Mouse (Mus musculus) C3H10T1/2 (cell line): ENCODE data around the gene Racgap1. TPM values are rescaled to one million over a fixed set of nuclear protein-coding genes. Genes with fewer than 3 reads are reported as not detected.

ENCODE experiments used
- polyA plus RNA-seq, 2 experiments: library from polyadenylated mRNA; unstranded; fragments of >200 nt; fragmentation: generic; extraction: Trizol; gene quantifications; one replicate each; pipeline ENCODE4 v1.2.1; 2012; ENCODE audit warnings: missing spikeins in 2 of 2

Gene Racgap1
- polyA plus RNA-seq: 100 to 1,000 TPM in 1 of 2 experiments, 10 to 100 TPM in 1; 60.2 to 163 TPM

DNA sequence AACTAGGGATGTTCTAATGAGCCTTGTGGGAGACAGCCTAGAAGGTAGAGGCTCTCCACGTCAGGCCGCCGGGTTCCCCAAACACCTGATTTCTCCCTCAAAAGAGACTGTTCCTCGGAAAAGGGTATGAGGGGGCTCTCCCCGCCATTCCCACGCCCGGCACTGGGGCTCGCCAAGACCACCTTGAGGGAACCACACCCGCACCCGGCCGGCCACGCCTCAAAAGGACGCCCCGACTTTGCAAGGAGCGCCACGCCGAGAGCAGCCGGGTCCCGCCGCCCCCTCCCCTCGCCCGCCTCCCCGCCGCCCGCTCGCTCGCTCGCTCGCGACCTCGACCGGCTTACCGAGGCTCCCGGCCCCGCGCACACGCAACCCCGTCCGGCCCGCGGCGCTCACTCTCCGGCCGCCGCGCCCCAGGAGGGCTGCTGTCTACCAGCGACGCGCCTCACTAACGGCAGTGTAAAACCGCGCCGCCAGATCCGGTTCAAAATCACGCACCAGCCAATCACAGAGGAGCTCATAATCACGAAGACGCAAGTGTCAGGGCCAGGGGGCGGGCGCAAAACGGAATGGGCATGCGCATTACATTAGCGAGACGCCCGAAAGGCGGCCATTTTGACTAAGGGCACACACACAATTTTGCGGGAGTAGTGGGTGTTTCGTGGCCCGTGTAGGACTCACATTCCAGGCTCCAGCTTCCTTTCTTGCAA lies at the start of gene Racgap1:
TSS of gene Racgap1 (minus strand) at position 494 of the 710 bp plus-strand sequence.

DNA sequence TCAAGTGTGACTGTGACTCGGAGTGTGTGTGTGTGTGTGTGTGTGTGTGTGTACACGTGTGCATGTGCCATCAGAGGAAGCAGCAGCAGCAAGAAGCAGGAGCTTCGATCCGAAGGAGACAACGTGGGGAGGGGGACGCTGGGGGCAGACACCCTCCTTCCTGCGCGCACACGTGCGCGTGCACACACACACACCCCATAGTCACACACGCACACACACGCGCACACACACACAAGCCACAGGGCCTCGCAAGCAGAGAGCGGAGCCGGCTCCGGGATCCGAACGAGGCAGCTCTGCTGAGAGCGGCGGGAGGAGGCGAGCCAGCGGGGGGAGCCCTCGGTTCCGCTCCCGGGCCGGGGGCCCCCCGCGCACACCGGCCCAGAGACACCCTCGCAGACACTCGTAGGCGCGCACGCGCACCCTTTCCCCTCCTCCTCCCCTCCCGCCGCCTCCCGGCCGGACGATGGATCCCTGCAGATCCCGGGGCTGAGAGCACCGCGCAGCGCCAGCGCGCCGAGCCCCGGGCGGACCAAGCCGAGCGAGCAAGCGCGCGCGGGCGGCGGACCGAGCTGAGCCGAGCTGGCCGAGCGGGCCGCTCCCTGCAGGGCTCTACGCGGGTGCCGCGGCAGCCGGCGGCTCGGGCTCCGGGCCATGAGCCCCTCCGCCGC lies 18.8 kb upstream of the Racgap1 start, which contains the start of gene Asic1:
TSS of gene Asic1 (plus strand) at position 215 of the 668 bp plus-strand sequence.

DNA sequence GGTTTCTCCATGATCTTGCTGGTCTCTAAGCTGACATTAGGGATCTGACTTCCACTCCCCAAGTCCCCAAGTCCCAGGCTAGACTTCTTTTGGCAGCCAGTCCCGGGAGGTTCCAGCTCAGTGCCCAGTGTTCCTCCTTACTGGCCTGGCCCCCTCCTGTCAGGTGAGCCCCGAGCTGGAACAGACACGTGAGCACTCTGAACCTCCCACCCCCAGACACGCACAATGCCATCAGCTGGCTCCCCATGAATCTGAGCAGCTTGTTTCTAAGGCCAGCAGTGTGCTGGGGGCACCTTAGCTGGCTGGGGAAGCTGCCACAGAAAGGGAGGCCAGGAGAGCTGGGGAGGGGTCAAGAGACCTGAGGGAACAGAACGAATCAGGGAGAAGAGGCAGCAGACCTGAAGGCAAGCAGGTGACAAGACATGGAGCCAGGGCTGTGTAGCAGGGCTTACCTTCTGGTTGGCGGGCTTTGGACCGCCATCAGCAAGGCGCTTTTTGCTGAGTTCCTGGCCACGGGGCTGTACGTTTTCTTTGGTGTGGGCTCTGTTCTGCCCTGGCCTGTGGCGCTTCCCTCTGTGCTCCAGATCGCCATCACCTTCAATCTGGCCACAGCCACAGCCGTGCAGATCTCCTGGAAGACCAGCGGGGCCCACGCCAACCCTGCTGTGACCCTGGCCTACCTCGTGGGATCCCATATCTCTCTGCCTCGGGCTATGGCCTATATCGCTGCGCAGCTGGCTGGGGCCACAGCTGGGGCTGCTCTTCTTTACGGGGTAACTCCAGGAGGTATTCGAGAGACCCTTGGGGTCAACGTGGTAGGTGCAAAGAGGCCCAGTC lies 50.3 kb downstream of the Racgap1 start, which contains the start of gene Aqp6:
TSS of gene Aqp6 (plus strand) at position 415 of the 837 bp plus-strand sequence.

DNA sequence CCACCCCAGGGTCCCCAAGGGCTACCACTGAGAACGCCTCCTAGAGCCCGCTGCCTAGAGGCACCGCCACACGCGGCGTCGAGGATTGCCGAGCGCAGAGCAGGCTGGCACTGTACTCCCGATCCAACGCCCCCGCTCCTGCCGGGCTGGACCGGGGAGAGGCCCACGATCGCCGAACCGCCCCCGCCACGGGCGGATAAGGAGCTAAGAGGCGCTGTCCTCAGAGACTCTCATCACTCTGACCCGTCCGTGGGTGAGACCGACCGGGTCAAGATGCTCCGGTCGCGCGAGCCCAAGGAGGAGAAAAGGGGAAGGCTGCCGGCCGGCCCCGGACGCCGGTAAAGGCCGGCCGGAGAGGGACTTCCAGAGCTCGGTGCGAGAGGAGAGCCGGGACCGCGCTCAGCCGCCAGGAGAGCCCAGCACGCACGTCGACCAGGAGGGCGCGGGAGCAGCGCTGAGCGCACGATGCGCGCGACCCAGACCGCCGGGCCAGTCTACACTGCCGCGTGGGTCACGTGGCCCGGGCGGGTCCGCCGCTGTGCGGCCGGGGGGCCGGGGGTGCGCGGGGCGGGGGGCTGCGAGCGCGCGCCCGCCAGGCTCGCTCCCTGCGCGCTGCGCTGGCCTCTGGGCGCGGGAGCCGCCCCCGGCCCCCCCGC lies 60.9 kb downstream of the Racgap1 start, which contains the start of gene Aqp5:
TSS of gene Aqp5 (plus strand) at position 354 of the 656 bp plus-strand sequence.

DNA sequence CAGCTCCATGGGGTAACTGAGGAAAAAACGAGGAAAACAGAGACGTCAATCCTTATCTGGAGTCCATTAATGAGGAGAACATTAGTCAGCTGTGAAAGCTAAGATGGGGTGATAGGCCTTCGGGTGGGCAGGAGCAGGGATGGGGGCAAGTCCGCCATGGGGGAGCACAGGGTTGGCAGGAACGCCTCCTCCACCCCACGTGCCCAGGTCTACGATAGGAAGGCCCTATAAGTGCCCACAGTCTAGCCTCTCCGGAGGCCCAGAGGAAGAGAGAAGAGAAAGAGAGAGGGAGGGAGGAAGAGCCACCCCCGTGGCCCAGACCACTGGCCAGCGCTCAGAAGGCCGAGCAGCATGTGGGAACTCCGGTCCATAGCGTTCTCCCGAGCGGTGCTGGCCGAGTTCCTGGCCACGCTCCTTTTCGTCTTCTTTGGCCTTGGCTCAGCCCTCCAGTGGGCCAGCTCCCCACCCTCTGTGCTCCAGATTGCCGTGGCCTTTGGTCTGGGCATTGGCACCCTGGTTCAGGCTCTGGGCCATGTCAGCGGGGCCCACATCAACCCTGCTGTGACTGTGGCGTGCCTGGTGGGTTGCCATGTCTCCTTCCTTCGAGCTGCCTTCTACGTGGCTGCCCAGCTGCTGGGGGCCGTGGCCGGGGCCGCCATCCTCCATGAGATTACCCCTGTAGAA lies 72.5 kb downstream of the Racgap1 start, which contains the start of gene Aqp2:
TSS of gene Aqp2 (plus strand) at position 254 of the 684 bp plus-strand sequence.

Other genes starting within 250 kb of the Racgap1 start
- 10 to 100 TPM in 1 of 2 experiments, 1 to 10 TPM in 1; 3.2 to 14.2 TPM for gene Nckap5l, start 193.9 kb downstream of the Racgap1 start, polyA plus RNA-seq
- 10 to 100 TPM in 1 of 2 experiments, 1 to 10 TPM in 1; 9.5 to 14.9 TPM for gene Bcdin3d, start 176.9 kb downstream of the Racgap1 start, polyA plus RNA-seq
- gene Faim2, start 123.5 kb downstream of the Racgap1 start, polyA plus RNA-seq: 1 to 10 TPM in 1 of 2 experiments, under 1 TPM in 1; 0.91 to 1.1 TPM
- under 1 TPM; 0.13 to 0.42 TPM for gene Aqp2, start 72.6 kb downstream of the Racgap1 start, polyA plus RNA-seq
- 10 to 100 TPM; 54.1 to 88.5 TPM for gene Aqp5, start 60.9 kb downstream of the Racgap1 start, polyA plus RNA-seq
- under 1 TPM in 1 of 2 experiments, not detected in 1; 0.04 TPM for gene Aqp6, start 50.3 kb downstream of the Racgap1 start, polyA plus RNA-seq
- 10 to 100 TPM in 1 of 2 experiments, 1 to 10 TPM in 1; 3.3 to 15.2 TPM for gene Asic1, start 18.7 kb upstream of the Racgap1 start, polyA plus RNA-seq
- gene Smarcd1, start 50.5 kb upstream of the Racgap1 start, polyA plus RNA-seq: 10 to 100 TPM; 13.1 to 39.5 TPM
- not detected for gene Gm17349, start 53.8 kb upstream of the Racgap1 start, polyA plus RNA-seq
- gene Gpd1, start 65.9 kb upstream of the Racgap1 start, polyA plus RNA-seq: 1 to 10 TPM in 1 of 2 experiments, under 1 TPM in 1; 0.33 to 7.5 TPM
- 100 to 1,000 TPM; 101 to 413 TPM for gene Cox14, start 74.0 kb upstream of the Racgap1 start, polyA plus RNA-seq
- gene Cers5, start 121.2 kb upstream of the Racgap1 start, polyA plus RNA-seq: 100 to 1,000 TPM in 1 of 2 experiments, 10 to 100 TPM in 1; 65.9 to 104 TPM
- 100 to 1,000 TPM in 1 of 2 experiments, 1 to 10 TPM in 1; 8.3 to 132 TPM for gene Lima1, start 223.8 kb upstream of the Racgap1 start, polyA plus RNA-seq